In the genomic region with DNA sequence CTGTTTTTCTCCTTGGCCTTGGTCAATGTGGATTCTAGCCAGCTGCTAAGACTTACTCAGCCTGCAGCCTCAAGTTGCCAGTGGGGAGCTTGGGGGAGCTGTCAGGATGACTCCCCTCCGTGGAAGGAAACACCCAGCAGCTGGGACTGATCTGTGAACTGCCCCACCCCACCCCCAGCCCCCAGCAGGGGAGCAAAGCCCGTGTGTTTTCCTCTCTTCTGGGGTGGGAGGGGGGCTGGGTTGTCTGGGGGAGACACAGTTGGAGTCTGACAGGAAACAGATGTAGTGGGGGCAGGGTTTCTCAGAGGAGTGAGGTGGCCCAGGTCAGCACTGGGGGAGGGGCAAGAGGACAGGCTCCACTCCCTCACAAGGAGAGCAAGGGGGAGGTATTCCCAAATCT, we compare ENCODE assay signal across 9 mouse cellular contexts. TPM values are rescaled to one million over a fixed set of nuclear protein-coding genes. Genes with fewer than 3 reads are reported as not detected.
DNase-seq lines count a peak whose midpoint lies in the region; ATAC-seq and TF ChIP-seq lines count a peak whose summit lies in the region.
"Had no signal": no experiment of that assay in that cellular context is flagged by ENCODE, and none has a peak within 500 bp of the region (broad histone marks: within the 10 kb centered on the region; RNA-seq: fewer than 3 reads in every experiment).

No protein-coding gene starts in this region.

- TF ChIP-seq EP300 in stomach, postnatal 0 days (optimal IDR thresholded peaks at IDR 0.05), result no peak

- ATAC-seq in neural tube, embryonic 15.5 days (ENCODE audit: low FRiP score), result no peak
- ATAC-seq in stomach, postnatal 0 days (ENCODE audit: low FRiP score, low TSS enrichment), result peak; percentile 55; the same call in 1 of the 2 replicates

- no peaks in the 10 kb centered on the region for H3K27me3 ChIP-seq in neural tube, embryonic 15.5 days (replicated peaks)
- H3K27me3 ChIP-seq in stomach, postnatal 0 days (ENCODE audit: control insufficient read depth, insufficient read depth, low read length), result no peaks in the 10 kb centered on the region

- H3K4me1 ChIP-seq in neural tube, embryonic 15.5 days, result peaks cover 10% of the 10 kb centered on the region; the same call in 1 of the 2 replicates
- no peaks in the 10 kb centered on the region for H3K4me1 ChIP-seq in stomach, postnatal 0 days (replicated peaks; ENCODE audit: control insufficient read depth, insufficient read depth)

- H3K4me2 ChIP-seq in neural tube, embryonic 15.5 days, result no peak overlapping the region
- H3K4me2 ChIP-seq in stomach, postnatal 0 days (replicated peaks; ENCODE audit: low read depth), result no peak overlapping the region

- WGBS in neural tube, embryonic 15.5 days, result 6% methylated on average over 2 of the region's 2 CpGs
- WGBS in stomach, postnatal 0 days, result 10% methylated on average over 2 of the region's 2 CpGs

- peak; percentile 66 for DNase-seq in neural tube, embryonic 10.5 days (ENCODE audit: extremely low spot score, low spot score)
- peak; percentile 58 for DNase-seq in gastrocnemius, postnatal 14 days
- DNase-seq in kidney, postnatal 25 days, result peak; percentile 62 to 72
- no peak for DNase-seq in stomach, postnatal 0 days (ENCODE audit: low spot score)
- no peak for DNase-seq in left cerebral cortex, adult 8-10 months (ENCODE audit: low spot score in 2 of 2)
- DNase-seq in cerebellum, postnatal 25 days, result no peak
- no peak for DNase-seq in natural killer cell, adult 2 months (ENCODE audit: low spot score in 2 of 2)

- H3K4me3 ChIP-seq in neural tube, embryonic 15.5 days (replicated peaks), result no peak overlapping the region
- no peak overlapping the region for H3K4me3 ChIP-seq in stomach, postnatal 0 days (ENCODE audit: low read depth, low read length)

- TF ChIP-seq CTCF in stomach, postnatal 0 days (IDR thresholded peaks at IDR 0.05; ENCODE audit: low read depth), result no peak

- intact Hi-C loops in gastrocnemius, postnatal 14 days (cut with DNase I; ENCODE audit: low total_unique reads), result loop anchor here (5.0 kb wide), 1 partner anchor 84 kb away; no protein-coding TSS in a partner anchor

- no peak overlapping the region for H3K27ac ChIP-seq in neural tube, embryonic 15.5 days (replicated peaks)
- peak overlapping the region; percentile 71 for H3K27ac ChIP-seq in stomach, postnatal 0 days (replicated peaks)
- H3K27ac ChIP-seq: liver, embryonic 14.5 days had no signal

- H3K9me3 ChIP-seq in neural tube, embryonic 15.5 days (replicated peaks), result no peaks in the 10 kb centered on the region
- no peaks in the 10 kb centered on the region for H3K9me3 ChIP-seq in stomach, postnatal 0 days (ENCODE audit: control insufficient read depth, low read length)

- H3K36me3 ChIP-seq in neural tube, embryonic 15.5 days, result no peaks in the 10 kb centered on the region
- no peaks in the 10 kb centered on the region; the same call in 1 of the 2 replicates for H3K36me3 ChIP-seq in stomach, postnatal 0 days (ENCODE audit: control insufficient read depth, insufficient read depth, low read length)

- H3K9ac ChIP-seq in neural tube, embryonic 15.5 days (replicated peaks), result no peak overlapping the region
- no peak overlapping the region for H3K9ac ChIP-seq in stomach, postnatal 0 days (ENCODE audit: low read length)
- H3K9ac ChIP-seq: liver, embryonic 14.5 days had no signal

RNA-seq across cellular contexts. Expression of a gene that starts 24.5 kb away (rescaled TPM):
- 38.0 and 42.9 TPM in 2 replicates for polyA plus RNA-seq in neural tube, embryonic 15.5 days (2015; fragmentation: Nextera tagmentation; extraction: Ambion mirVana)
- 10 to 100 TPM; 40.9 to 51.4 TPM for total RNA-seq in gastrocnemius, postnatal 14 days (2021)
- polyA plus RNA-seq in stomach, postnatal 0 days (2015; fragmentation: Nextera tagmentation; extraction: Ambion mirVana), result 66.1 and 74.6 TPM in 2 replicates
- 10 to 100 TPM; 25.5 to 26.8 (median 26.5) TPM for total RNA-seq in left cerebral cortex, adult 8-10 months (2022)

RNA-seq across cellular contexts. Expression of a gene that starts 50.4 kb away (rescaled TPM):
- polyA plus RNA-seq in neural tube, embryonic 15.5 days (2015; fragmentation: Nextera tagmentation; extraction: Ambion mirVana), result 13.4 and 17.0 TPM in 2 replicates
- total RNA-seq in gastrocnemius, postnatal 14 days (2021), result 10 to 100 TPM; 45.2 to 45.5 TPM
- 11.3 and 11.9 TPM in 2 replicates for polyA plus RNA-seq in stomach, postnatal 0 days (2015; fragmentation: Nextera tagmentation; extraction: Ambion mirVana)
- total RNA-seq in left cerebral cortex, adult 8-10 months (2022), result 10 to 100 TPM; 51.5 to 58.0 (median 54.4) TPM

Comparison
In these comparisons a context has a peak if more than half of its experiments do, and no peak if none do; other contexts are left out.
1. DNase-seq: peak in neural tube, embryonic 10.5 days (single experiment), gastrocnemius, postnatal 14 days (single experiment) and kidney, postnatal 25 days (2 of 2); none in stomach, postnatal 0 days (single experiment), left cerebral cortex, adult 8-10 months (0 of 2), cerebellum, postnatal 25 days (0 of 2) and natural killer cell, adult 2 months (0 of 2).